Mouse (Mus musculus): ENCODE results near the gene Prss1.
"Not testable (repeated sequence)": the region's sequence is repeated elsewhere in the genome, so short reads cannot be mapped to it uniquely, and the experiment has no call there.

DNA sequence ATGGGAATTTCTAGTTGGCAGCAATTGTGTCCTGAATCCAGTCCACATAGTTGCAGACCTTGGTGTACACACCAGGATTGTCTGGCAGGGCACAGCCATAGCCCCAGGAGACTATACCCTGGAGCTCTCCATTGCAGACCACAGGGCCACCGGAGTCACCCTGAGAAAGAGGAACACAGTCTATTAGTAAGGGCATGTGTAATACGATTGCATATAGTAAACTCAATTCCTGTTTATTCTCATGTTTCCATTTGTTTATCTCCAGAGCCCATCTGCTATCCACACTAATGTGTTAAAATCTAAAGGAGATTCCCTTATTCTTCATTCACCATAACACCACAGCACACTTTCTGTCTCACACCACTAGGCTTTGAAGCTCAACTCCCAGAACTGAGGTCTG, 16.5 kb upstream of the Prss1 start:
- not testable (repeated sequence) for TF ChIP-seq CTCF, EP300 (IDR thresholded peaks at IDR 0.05)

Data from lung, postnatal 0 days (tissue).